Mouse (Mus musculus) embryonic facial prominence, embryonic 11.5 days (tissue): ENCODE data around the gene Stard3. TPM values are rescaled to one million over a fixed set of nuclear protein-coding genes. Genes with fewer than 3 reads are reported as not detected.

ENCODE experiments used
- ATAC-seq: fragments of 200-750 bp; cut with Nextera tagmentation; replicated peaks from 2 replicates; pipeline ENCODE4 v1.8.0; 2017; ENCODE audit warnings: low read depth; ENCODE audit not compliant: insufficient number of reproducible peaks, low FRiP score, low TSS enrichment
- DNase-seq: peaks from one replicate; pipeline ENCODE4 v3.0.0-alpha.2; 2015; ENCODE audit warnings: low spot score
- H3K27ac ChIP-seq: fragments of 300-500 bp; sonication (generic); replicated peaks from 2 replicates; pipeline ENCODE4 v1.5.1; 2014; ENCODE audit warnings: mild to moderate bottlenecking, low read depth, low read length, control low read depth
- H3K27me3 ChIP-seq: fragments of 300-500 bp; sonication (generic); 2 replicates; pipeline ENCODE4 v1.6.1; 2014; ENCODE audit warnings: mild to moderate bottlenecking, low read length, moderate library complexity, mixed read lengths; ENCODE audit not compliant: control insufficient read depth, insufficient read depth
- H3K36me3 ChIP-seq: fragments of 300-500 bp; sonication (generic); replicated peaks from 2 replicates; pipeline ENCODE4 v1.6.1; 2014; ENCODE audit warnings: low read depth, mild to moderate bottlenecking, low read length, moderate library complexity, mixed read lengths; ENCODE audit not compliant: control insufficient read depth, insufficient read depth
- H3K4me1 ChIP-seq: fragments of 300-500 bp; sonication (generic); 2 replicates; pipeline ENCODE4 v1.6.1; 2014; ENCODE audit warnings: low read length, mixed read lengths; ENCODE audit not compliant: control insufficient read depth, insufficient read depth
- H3K4me2 ChIP-seq: fragments of 300-500 bp; sonication (generic); 2 replicates; pipeline ENCODE4 v1.6.1; 2014; ENCODE audit warnings: low read depth, mild to moderate bottlenecking, control low read depth, low read length, moderate library complexity
- H3K4me3 ChIP-seq: fragments of 300-500 bp; sonication (generic); 2 replicates; pipeline ENCODE4 v1.5.1; 2014; ENCODE audit warnings: low read depth, low read length, control low read depth
- H3K9ac ChIP-seq: fragments of 300-500 bp; sonication (generic); replicated peaks from 2 replicates; pipeline ENCODE4 v1.6.1; 2014; ENCODE audit warnings: mild to moderate bottlenecking, control low read depth, low read length
- H3K9me3 ChIP-seq: fragments of 300-500 bp; sonication (generic); replicated peaks from 2 replicates; pipeline ENCODE4 v1.6.1; 2016; ENCODE audit warnings: mild to moderate bottlenecking, low read length, inconsistent platforms, mixed read lengths; ENCODE audit not compliant: control insufficient read depth
- whole genome bisulfite sequencing: fragments of 180-500 bp; shearing (Covaris S2); extraction: QIAGEN DNeasy Blood & Tissue Kit; methylation state at CpG from one replicate; pipeline ENCODE4 v1.1.7; 2014; 5-methylcytosine and 5-hydroxymethylcytosine counted together
- polyA plus RNA-seq: library from polyadenylated mRNA; unstranded; fragments of >200 nt; fragmentation: Nextera tagmentation; extraction: Ambion mirVana; gene quantifications from 2 replicates; pipeline ENCODE4 v1.2.1, GENCODE M21; 2014

Gene Stard3
- polyA plus RNA-seq, 1 experiment from 2014 or later: 31.1 TPM

- Histone ChIP-seq H3K4me3 (no peak overlapping the region), H3K9me3 (no peaks in the 10 kb centered on the region), H3K4me2 (no peak overlapping the region), H3K36me3 (no peaks in the 10 kb centered on the region), H3K4me1 (no peaks in the 10 kb centered on the region; the same call in 1 of the 2 replicates), H3K27ac (no peak overlapping the region), H3K27me3 (peaks cover 30% of the 10 kb centered on the region), H3K9ac (no peak overlapping the region)
- 70% methylated on average over 20 of the region's 20 CpGs for WGBS
- DNase-seq: no peak
- ATAC-seq: no peak
Observed at GRCm38 (mm10) chr11:98384216-98384615, 26.0 kb downstream of the Stard3 start.

- H3K4me1 ChIP-seq: no peaks in the 10 kb centered on the region; the same call in 1 of the 2 replicates
- no peak for DNase-seq
- no peak overlapping the region for H3K4me2 ChIP-seq
- H3K27ac ChIP-seq: no peak overlapping the region
- H3K9me3 ChIP-seq: no peaks in the 10 kb centered on the region
- no peak for ATAC-seq
- H3K36me3 ChIP-seq: no peaks in the 10 kb centered on the region
- 62% methylated on average over 8 of the region's 8 CpGs for WGBS
- no peak overlapping the region for H3K9ac ChIP-seq
- no peak overlapping the region for H3K4me3 ChIP-seq
- H3K27me3 ChIP-seq: peaks cover 30% of the 10 kb centered on the region
Observed at GRCm38 (mm10) chr11:98384721-98385637, 26.8 kb downstream of the Stard3 start.

GRCm38 (mm10) chr11:98385638-98386585, 27.7 kb downstream of the Stard3 start, which contains the start of gene Pnmt:
Gene Pnmt, plus strand, starts transcription at chr11:98386450.
- peaks cover 31% of the 10 kb centered on the region for H3K27me3 ChIP-seq
- DNase-seq (no peak), ATAC-seq (no peak)
- no peaks in the 10 kb centered on the region for H3K9me3 ChIP-seq
- H3K27ac ChIP-seq: no peak within 1 kb of the TSS
- WGBS: 55% methylated on average over 24 of the region's 25 CpGs
- no peaks in the 10 kb centered on the region for H3K36me3 ChIP-seq
- 0 out of 2 replicates have a peak within 1 kb of the TSS, but pooled peaks have one; percentile 16 for H3K4me2 ChIP-seq
- H3K4me1 ChIP-seq: no peaks in the 10 kb centered on the region; the same call in 1 of the 2 replicates
- H3K9ac ChIP-seq: no peak within 1 kb of the TSS; the same call in 1 of the 2 replicates
- no peak within 1 kb of the TSS for H3K4me3 ChIP-seq

- Histone ChIP-seq H3K4me3 (no peak overlapping the region), H3K4me1 (no peaks in the 10 kb centered on the region; the same call in 1 of the 2 replicates), H3K9ac (no peak overlapping the region; the same call in 1 of the 2 replicates), H3K4me2 (0 out of 2 replicates have a peak overlapping the region, but pooled peaks have one; percentile 16), H3K27ac (no peak overlapping the region), H3K9me3 (no peaks in the 10 kb centered on the region), H3K27me3 (peaks cover 33% of the 10 kb centered on the region), H3K36me3 (no peaks in the 10 kb centered on the region)
- DNase-seq: peak; percentile 10
- WGBS: 13% methylated on average over 24 of the region's 24 CpGs
- no peak for ATAC-seq
Observed at GRCm38 (mm10) chr11:98386596-98386995, 28.4 kb downstream of the Stard3 start.

- ATAC-seq (no peak), DNase-seq (no peak)
- no peak overlapping the region for H3K4me2 ChIP-seq
- H3K36me3 ChIP-seq: no peaks in the 10 kb centered on the region
- 46% methylated on average over 14 of the region's 14 CpGs for WGBS
- no peak overlapping the region for H3K4me3 ChIP-seq
- no peaks in the 10 kb centered on the region for H3K9me3 ChIP-seq
- H3K4me1 ChIP-seq: no peaks in the 10 kb centered on the region; the same call in 1 of the 2 replicates
- H3K27me3 ChIP-seq: peaks cover 33% of the 10 kb centered on the region
- H3K27ac ChIP-seq: no peak overlapping the region
- no peak overlapping the region for H3K9ac ChIP-seq
Observed at GRCm38 (mm10) chr11:98387056-98387577, 28.9 kb downstream of the Stard3 start.

GRCm38 (mm10) chr11:98388282-98388681, 30.1 kb downstream of the Stard3 start:
- Histone ChIP-seq H3K36me3 (no peaks in the 10 kb centered on the region), H3K27ac (no peak overlapping the region), H3K4me1 (no peaks in the 10 kb centered on the region; the same call in 1 of the 2 replicates), H3K9me3 (no peaks in the 10 kb centered on the region), H3K9ac (no peak overlapping the region), H3K4me3 (no peak overlapping the region), H3K4me2 (no peak overlapping the region), H3K27me3 (peaks cover 33% of the 10 kb centered on the region)
- DNase-seq (no peak), ATAC-seq (no peak)
- WGBS: 79% methylated on average over 10 of the region's 10 CpGs

- 19% methylated on average over 9 of the region's 9 CpGs for WGBS
- DNase-seq (peak; percentile 67), ATAC-seq (no peak)
- Histone ChIP-seq H3K9me3 (no peaks in the 10 kb centered on the region), H3K4me3 (no peak overlapping the region), H3K36me3 (no peaks in the 10 kb centered on the region), H3K27ac (no peak overlapping the region), H3K4me1 (no peaks in the 10 kb centered on the region; the same call in 1 of the 2 replicates), H3K27me3 (peaks cover 32% of the 10 kb centered on the region), H3K4me2 (no peak overlapping the region), H3K9ac (no peak overlapping the region; the same call in 1 of the 2 replicates)
Observed at GRCm38 (mm10) chr11:98389221-98389780, 31.1 kb downstream of the Stard3 start.
